Mouse (Mus musculus): ENCODE data around the gene Rpap1. TPM values are rescaled to one million over a fixed set of nuclear protein-coding genes. Genes with fewer than 3 reads are reported as not detected.

Rpap1 gene
- polyA plus RNA-seq, 1 experiment from 2014 or later, result 30.6 TPM

DNA sequence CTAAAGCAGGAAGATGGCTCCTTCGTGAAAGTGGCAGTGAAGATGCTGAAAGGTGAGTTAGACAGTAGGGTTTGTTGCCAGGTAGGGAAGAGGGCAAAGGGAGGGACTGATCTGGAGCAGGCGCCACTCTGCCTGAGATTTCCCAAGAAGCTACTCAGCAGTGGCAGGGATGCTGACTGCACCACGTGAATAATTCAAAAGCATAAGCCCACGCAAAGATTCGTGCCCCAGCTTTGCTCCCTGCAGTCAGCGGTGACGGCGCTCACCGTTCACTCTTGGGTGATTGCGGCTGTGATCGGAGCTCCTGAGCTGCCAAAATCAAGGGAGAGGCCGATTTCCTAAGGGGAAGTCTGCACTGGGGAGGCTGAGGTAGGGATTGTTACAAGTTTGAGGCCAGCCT, 23.6 kb upstream of the Rpap1 start:
- ATAC-seq (ENCODE audit: low FRiP score, low TSS enrichment), result no peak
- H3K9me3 ChIP-seq (ENCODE audit: control insufficient read depth, low read length), result no peaks in the 10 kb centered on the region
- H3K36me3 ChIP-seq (ENCODE audit: control insufficient read depth, insufficient read depth, low read length), result peaks cover 15% of the 10 kb centered on the region; the same call in 1 of the 2 replicates
- H3K9ac ChIP-seq (ENCODE audit: low read depth, low read length), result no peak overlapping the region
- H3K27me3 ChIP-seq (ENCODE audit: control insufficient read depth, insufficient read depth, low read length), result no peaks in the 10 kb centered on the region
- 0 out of 2 replicates have a peak, but pooled peaks cover 4% of the 10 kb centered on the region for H3K4me1 ChIP-seq (ENCODE audit: control insufficient read depth, insufficient read depth, low read length)
- H3K4me3 ChIP-seq (ENCODE audit: low read length), result no peak overlapping the region
- no peak overlapping the region for H3K4me2 ChIP-seq (replicated peaks; ENCODE audit: low read depth, low read length)
- no peak overlapping the region for H3K27ac ChIP-seq (ENCODE audit: low read depth, low read length)
- 78% methylated on average over 12 of the region's 12 CpGs for WGBS

DNA sequence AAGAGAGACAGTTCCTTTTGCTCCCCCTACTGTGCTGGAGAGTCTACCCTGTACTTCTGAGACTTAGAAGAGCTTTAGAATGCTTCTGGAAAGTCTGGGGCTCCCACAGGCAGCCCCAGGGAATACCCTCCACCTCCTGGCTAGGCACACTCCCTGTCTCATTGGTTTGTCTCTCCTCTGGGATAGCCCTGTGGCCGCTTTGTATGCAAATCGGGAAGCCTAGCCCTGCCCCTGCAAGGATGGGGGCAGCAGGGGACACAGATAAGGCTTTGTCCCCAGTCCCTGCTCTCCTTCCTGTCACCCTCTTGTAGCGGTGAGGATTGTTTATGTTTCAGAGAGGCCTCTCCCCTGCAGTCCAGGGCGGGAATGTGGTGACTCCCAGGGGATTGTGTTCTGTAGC, 21.5 kb upstream of the Rpap1 start:
- Histone ChIP-seq H3K9ac (ENCODE audit: low read depth, low read length) (no peak overlapping the region), H3K36me3 (ENCODE audit: control insufficient read depth, insufficient read depth, low read length) (peaks cover 15% of the 10 kb centered on the region; the same call in 1 of the 2 replicates), H3K4me1 (ENCODE audit: control insufficient read depth, insufficient read depth, low read length) (peaks cover 5% of the 10 kb centered on the region; the same call in 1 of the 2 replicates), H3K27me3 (ENCODE audit: control insufficient read depth, insufficient read depth, low read length) (no peaks in the 10 kb centered on the region), H3K4me2 (replicated peaks; ENCODE audit: low read depth, low read length) (no peak overlapping the region), H3K4me3 (ENCODE audit: low read length) (no peak overlapping the region), H3K9me3 (ENCODE audit: control insufficient read depth, low read length) (no peaks in the 10 kb centered on the region), H3K27ac (ENCODE audit: low read depth, low read length) (no peak overlapping the region)
- ATAC-seq (ENCODE audit: low FRiP score, low TSS enrichment), result no peak
- WGBS, result 29% methylated on average over 4 of the region's 4 CpGs

DNA sequence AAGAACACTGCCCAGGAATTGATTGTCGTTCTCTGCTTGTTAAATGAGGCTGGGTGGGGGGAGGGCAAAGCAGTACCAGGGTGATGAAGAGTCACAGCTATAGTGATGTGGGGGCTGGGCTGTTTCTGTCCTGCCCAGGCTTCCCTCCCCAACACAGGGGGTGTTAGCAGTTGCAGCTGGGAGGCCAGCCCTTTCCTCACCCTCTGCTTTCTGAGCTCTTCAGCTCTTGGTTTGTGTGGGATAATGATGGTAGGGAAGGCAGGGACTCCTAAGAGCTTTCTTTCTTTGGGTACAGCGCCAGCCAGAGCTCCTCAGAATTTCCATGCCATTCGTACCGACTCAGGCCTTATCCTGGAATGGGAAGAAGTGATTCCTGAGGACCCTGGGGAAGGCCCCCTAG, 21.1 kb upstream of the Rpap1 start:
- Histone ChIP-seq H3K27ac (ENCODE audit: low read depth, low read length) (no peak overlapping the region), H3K4me1 (ENCODE audit: control insufficient read depth, insufficient read depth, low read length) (peaks cover 10% of the 10 kb centered on the region; the same call in 1 of the 2 replicates), H3K27me3 (ENCODE audit: control insufficient read depth, insufficient read depth, low read length) (no peaks in the 10 kb centered on the region), H3K9me3 (ENCODE audit: control insufficient read depth, low read length) (no peaks in the 10 kb centered on the region), H3K4me3 (ENCODE audit: low read length) (no peak overlapping the region), H3K36me3 (ENCODE audit: control insufficient read depth, insufficient read depth, low read length) (peaks cover 15% of the 10 kb centered on the region; the same call in 1 of the 2 replicates), H3K4me2 (replicated peaks; ENCODE audit: low read depth, low read length) (no peak overlapping the region), H3K9ac (ENCODE audit: low read depth, low read length) (no peak overlapping the region)
- WGBS, result 23% methylated on average over 4 of the region's 4 CpGs
- ATAC-seq (ENCODE audit: low FRiP score, low TSS enrichment), result no peak

DNA sequence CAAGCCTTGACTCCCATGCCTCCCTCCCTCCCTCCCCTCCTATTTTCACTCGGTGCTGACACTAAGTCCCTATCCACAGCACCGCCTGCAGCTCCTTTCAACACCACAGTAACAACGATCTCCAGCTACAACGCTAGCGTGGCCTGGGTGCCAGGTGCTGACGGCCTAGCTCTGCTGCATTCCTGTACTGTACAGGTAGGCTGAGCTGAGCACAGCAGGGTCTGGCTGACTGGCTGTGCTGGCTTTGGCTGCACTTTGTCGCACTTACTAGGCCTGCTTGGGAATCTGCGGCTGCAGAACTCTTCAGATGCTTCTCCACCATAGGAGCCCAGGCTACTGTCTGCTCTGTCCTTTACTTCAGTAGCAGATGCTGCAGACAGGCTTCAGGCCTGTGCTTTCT, 18.2 kb upstream of the Rpap1 start:
- peaks cover 25% of the 10 kb centered on the region; the same call in 1 of the 2 replicates for H3K4me1 ChIP-seq (ENCODE audit: control insufficient read depth, insufficient read depth, low read length)
- H3K27me3 ChIP-seq (ENCODE audit: control insufficient read depth, insufficient read depth, low read length), result peaks cover 8% of the 10 kb centered on the region; the same call in 1 of the 2 replicates
- no peaks in the 10 kb centered on the region for H3K9me3 ChIP-seq (ENCODE audit: control insufficient read depth, low read length)
- peaks cover 11% of the 10 kb centered on the region; the same call in 1 of the 2 replicates for H3K36me3 ChIP-seq (ENCODE audit: control insufficient read depth, insufficient read depth, low read length)
- no peak overlapping the region for H3K4me2 ChIP-seq (replicated peaks; ENCODE audit: low read depth, low read length)
- no peak overlapping the region for H3K4me3 ChIP-seq (ENCODE audit: low read length)
- H3K27ac ChIP-seq (ENCODE audit: low read depth, low read length), result no peak overlapping the region
- ATAC-seq (ENCODE audit: low FRiP score, low TSS enrichment), result no peak
- H3K9ac ChIP-seq (ENCODE audit: low read depth, low read length), result no peak overlapping the region
- 66% methylated on average over 8 of the region's 8 CpGs for WGBS

DNA sequence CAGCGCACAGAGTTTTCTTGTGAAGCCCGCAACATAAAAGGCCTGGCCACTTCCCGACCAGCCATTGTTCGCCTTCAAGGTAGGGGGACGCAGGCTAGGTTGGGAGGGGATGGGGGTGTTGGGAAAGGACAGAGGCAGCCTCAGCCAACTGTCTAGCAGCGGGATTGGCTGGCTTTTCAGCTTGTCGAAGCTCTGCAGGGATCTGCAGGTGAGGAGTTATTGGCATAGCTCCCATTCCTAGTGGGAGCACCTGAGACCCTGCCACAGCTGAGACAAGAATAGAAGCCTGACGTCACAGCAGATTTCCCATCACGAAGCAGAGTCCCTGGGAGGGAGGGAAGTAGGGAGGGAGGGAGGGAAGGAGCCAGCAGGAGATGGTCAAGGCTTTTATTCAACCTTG, 17.4 kb upstream of the Rpap1 start:
- Histone ChIP-seq H3K36me3 (ENCODE audit: control insufficient read depth, insufficient read depth, low read length) (peaks cover 5% of the 10 kb centered on the region; the same call in 1 of the 2 replicates), H3K27me3 (ENCODE audit: control insufficient read depth, insufficient read depth, low read length) (peaks cover 8% of the 10 kb centered on the region; the same call in 1 of the 2 replicates), H3K4me1 (ENCODE audit: control insufficient read depth, insufficient read depth, low read length) (peaks cover 30% of the 10 kb centered on the region; the same call in 1 of the 2 replicates), H3K27ac (ENCODE audit: low read depth, low read length) (no peak overlapping the region; the same call in 1 of the 2 replicates), H3K4me3 (ENCODE audit: low read length) (no peak overlapping the region), H3K9ac (ENCODE audit: low read depth, low read length) (no peak overlapping the region), H3K4me2 (replicated peaks; ENCODE audit: low read depth, low read length) (no peak overlapping the region), H3K9me3 (ENCODE audit: control insufficient read depth, low read length) (no peaks in the 10 kb centered on the region)
- 51% methylated on average over 9 of the region's 9 CpGs for WGBS
- no peak for ATAC-seq (ENCODE audit: low FRiP score, low TSS enrichment)

DNA sequence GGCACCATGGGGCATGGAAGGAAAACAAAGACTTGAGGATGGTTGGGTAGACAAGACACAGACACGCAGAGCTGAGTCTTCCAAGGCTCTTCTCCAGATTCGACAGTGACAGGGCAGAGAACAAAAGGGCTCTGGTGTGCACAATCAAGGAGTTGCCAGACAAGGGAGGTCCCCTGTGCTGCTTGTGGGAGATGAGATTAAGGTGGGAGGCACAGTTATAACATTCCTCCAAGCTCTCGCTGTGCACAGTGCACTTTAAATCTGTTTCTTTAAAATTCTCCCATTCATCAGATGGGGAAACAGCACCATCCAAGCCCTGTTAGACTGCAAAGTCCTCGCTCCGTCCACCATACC, 16.9 kb upstream of the Rpap1 start:
- ATAC-seq (ENCODE audit: low FRiP score, low TSS enrichment), result no peak
- Histone ChIP-seq H3K27me3 (ENCODE audit: control insufficient read depth, insufficient read depth, low read length) (peaks cover 8% of the 10 kb centered on the region; the same call in 1 of the 2 replicates), H3K9me3 (ENCODE audit: control insufficient read depth, low read length) (no peaks in the 10 kb centered on the region), H3K27ac (ENCODE audit: low read depth, low read length) (no peak overlapping the region), H3K9ac (ENCODE audit: low read depth, low read length) (no peak overlapping the region), H3K4me3 (ENCODE audit: low read length) (no peak overlapping the region), H3K36me3 (ENCODE audit: control insufficient read depth, insufficient read depth, low read length) (peaks cover 4% of the 10 kb centered on the region; the same call in 1 of the 2 replicates), H3K4me2 (replicated peaks; ENCODE audit: low read depth, low read length) (no peak overlapping the region), H3K4me1 (ENCODE audit: control insufficient read depth, insufficient read depth, low read length) (peaks cover 30% of the 10 kb centered on the region; the same call in 1 of the 2 replicates)
- whole genome bisulfite sequencing, result 51% methylated on average over 5 of the region's 5 CpGs

DNA sequence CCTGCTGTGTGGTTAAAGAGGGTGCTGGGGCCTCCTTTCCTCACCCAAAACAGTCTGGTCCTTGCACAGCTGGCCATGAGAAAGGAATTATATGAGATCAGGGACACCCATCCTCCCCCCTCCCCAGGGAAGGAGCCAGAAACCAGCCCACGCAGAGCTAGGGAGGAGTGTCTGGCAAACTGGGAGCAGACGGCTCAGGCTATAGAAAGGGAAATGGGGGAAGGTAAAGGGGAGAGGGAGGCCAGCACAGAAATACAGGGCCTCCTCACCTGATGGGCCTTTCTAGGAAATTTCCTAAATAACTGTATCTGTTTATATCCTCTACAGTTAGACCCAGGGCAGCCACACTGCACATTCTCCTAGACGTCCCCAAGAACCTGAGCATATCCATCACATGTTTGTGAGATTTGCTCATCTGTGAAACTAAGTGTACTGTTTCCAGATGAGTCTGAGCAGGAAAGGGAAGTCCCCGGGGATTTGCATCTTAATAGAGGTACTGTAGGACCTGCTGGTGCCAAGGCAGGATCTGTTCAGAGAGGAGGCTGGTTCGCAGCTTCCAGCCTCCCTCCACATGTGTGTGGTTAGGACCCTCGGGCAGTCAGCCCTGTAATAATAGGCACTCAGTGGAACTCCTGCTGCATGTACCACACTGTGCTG, 16.4 kb upstream of the Rpap1 start:
- 30% methylated on average over 6 of the region's 6 CpGs for WGBS
- ATAC-seq (ENCODE audit: low FRiP score, low TSS enrichment), result no peak
- Histone ChIP-seq H3K36me3 (ENCODE audit: control insufficient read depth, insufficient read depth, low read length) (peaks cover 2% of the 10 kb centered on the region; the same call in 1 of the 2 replicates), H3K9me3 (ENCODE audit: control insufficient read depth, low read length) (no peaks in the 10 kb centered on the region), H3K4me2 (replicated peaks; ENCODE audit: low read depth, low read length) (no peak overlapping the region), H3K27ac (ENCODE audit: low read depth, low read length) (no peak overlapping the region), H3K27me3 (ENCODE audit: control insufficient read depth, insufficient read depth, low read length) (peaks cover 8% of the 10 kb centered on the region; the same call in 1 of the 2 replicates), H3K4me3 (ENCODE audit: low read length) (no peak overlapping the region), H3K4me1 (ENCODE audit: control insufficient read depth, insufficient read depth, low read length) (peaks cover 27% of the 10 kb centered on the region; the same call in 1 of the 2 replicates), H3K9ac (ENCODE audit: low read depth, low read length) (no peak overlapping the region)

DNA sequence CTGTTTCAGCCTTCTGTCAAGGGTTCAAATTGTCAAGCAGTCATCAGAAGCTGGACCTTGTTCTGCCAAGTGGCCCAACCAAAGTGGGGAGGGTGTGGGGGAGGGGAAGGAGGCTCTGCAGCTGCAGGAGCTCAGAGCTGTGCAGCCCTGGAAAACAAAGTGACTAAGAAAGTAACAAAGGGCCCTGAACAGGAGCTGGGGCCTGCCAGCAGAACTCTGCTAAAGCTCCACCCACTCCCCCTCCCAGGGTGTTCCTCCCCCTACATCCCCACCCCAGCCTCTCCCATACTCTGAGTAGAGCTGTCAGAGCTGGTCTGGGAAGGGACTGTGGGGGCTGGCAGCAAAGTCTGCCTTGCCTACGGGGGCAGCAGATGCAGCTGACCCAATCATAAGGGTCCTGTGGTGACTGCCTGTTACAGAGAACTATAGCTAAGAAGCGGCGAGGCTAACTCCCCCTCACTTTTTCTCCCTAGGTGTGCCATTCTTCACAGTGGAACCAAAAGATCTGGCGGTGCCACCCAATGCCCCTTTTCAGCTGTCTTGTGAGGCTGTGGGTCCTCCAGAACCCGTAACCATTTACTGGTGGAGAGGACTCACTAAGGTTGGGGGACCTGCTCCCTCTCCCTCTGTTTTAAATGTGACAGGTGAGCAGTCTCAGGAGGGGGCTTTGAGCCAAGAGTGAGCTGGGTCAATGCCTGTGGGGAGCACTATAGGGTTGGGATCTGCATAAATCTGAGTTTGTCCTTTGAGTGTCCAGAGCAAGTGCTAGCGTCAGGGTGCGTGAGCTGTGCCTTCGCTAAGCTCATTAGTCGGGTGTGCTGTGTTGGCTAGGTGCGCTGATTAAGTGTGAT, 15.7 kb upstream of the Rpap1 start:
- peak; percentile 43; the same call in 1 of the 2 replicates for ATAC-seq (ENCODE audit: low FRiP score, low TSS enrichment)
- H3K27ac ChIP-seq (ENCODE audit: low read depth, low read length), result 0 out of 2 replicates have a peak overlapping the region, but pooled peaks have one; percentile 4

More for the DNA sequence above, 15.7 kb upstream of the Rpap1 start:
- H3K4me3 ChIP-seq (ENCODE audit: low read length), result no peak overlapping the region
- 47% methylated on average over 10 of the region's 10 CpGs for WGBS
- peaks cover 25% of the 10 kb centered on the region; the same call in 1 of the 2 replicates for H3K4me1 ChIP-seq (ENCODE audit: control insufficient read depth, insufficient read depth, low read length)
- H3K9me3 ChIP-seq (ENCODE audit: control insufficient read depth, low read length), result no peaks in the 10 kb centered on the region
- H3K4me2 ChIP-seq (replicated peaks; ENCODE audit: low read depth, low read length), result no peak overlapping the region
- no peak overlapping the region for H3K9ac ChIP-seq (ENCODE audit: low read depth, low read length)
- H3K36me3 ChIP-seq (ENCODE audit: control insufficient read depth, insufficient read depth, low read length), result no peaks in the 10 kb centered on the region; the same call in 1 of the 2 replicates
- peaks cover 8% of the 10 kb centered on the region; the same call in 1 of the 2 replicates for H3K27me3 ChIP-seq (ENCODE audit: control insufficient read depth, insufficient read depth, low read length)

All from kidney, embryonic 14.5 days (tissue).